Comparison of ENCODE assay signal across 11 mouse cellular contexts in genomic region chr19:53741902-53742301, GRCm38 (mm10).
A peak's percentile ranks its signal among the peaks of the same experiment; 100 is the strongest.
DNase-seq lines count a peak whose midpoint lies in the region; ATAC-seq and TF ChIP-seq lines count a peak whose summit lies in the region.
"Had no signal": no experiment of that assay in that cellular context is flagged by ENCODE, and none has a peak within 500 bp of the region (broad histone marks: within the 10 kb centered on the region; RNA-seq: fewer than 3 reads in every experiment).

No protein-coding gene starts in this region.

- no peaks in the 10 kb centered on the region for H3K36me3 ChIP-seq in liver, adult 2 months (ENCODE audit: control insufficient read depth, insufficient read depth, low read length)
- H3K36me3 ChIP-seq in liver, embryonic 12.5 days: no peaks in the 10 kb centered on the region
- H3K36me3 ChIP-seq in forebrain, embryonic 13.5 days (ENCODE audit: poor library complexity, severe bottlenecking): no peaks in the 10 kb centered on the region
- H3K36me3 ChIP-seq: kidney, embryonic 15.5 days; liver, embryonic 15.5 days had no signal

- ATAC-seq in liver, embryonic 12.5 days: no peak
- ATAC-seq in hematopoietic stem cell, adult 5-6 weeks (replicated peaks in 1 of 2; ENCODE audit: insufficient read depth in 1 of 2, low FRiP score in 2 of 2, low TSS enrichment in 1 of 2, low read depth in 1 of 2, poor library complexity in 2 of 2, severe bottlenecking in 2 of 2): peak; percentile 52 to 58; a peak in 2 of 4 replicates
- ATAC-seq in forebrain, embryonic 13.5 days: no peak

- H3K4me1 ChIP-seq in liver, adult 2 months (ENCODE audit: control insufficient read depth, insufficient read depth, low read length): no peaks in the 10 kb centered on the region
- no peaks in the 10 kb centered on the region for H3K4me1 ChIP-seq in liver, embryonic 12.5 days
- H3K4me1 ChIP-seq in forebrain, embryonic 13.5 days: no peaks in the 10 kb centered on the region
- H3K4me1 ChIP-seq: liver, embryonic 15.5 days had no signal

- WGBS in liver, adult 2 months: 73% methylated on average over 3 of the region's 3 CpGs
- 60% methylated on average over 3 of the region's 3 CpGs for WGBS in liver, embryonic 12.5 days (ENCODE audit: insufficient replicate concordance)
- 70% methylated on average over 3 of the region's 3 CpGs for WGBS in forebrain, embryonic 13.5 days

- no peak overlapping the region for H3K27ac ChIP-seq in liver, adult 2 months (replicated peaks; ENCODE audit: insufficient read depth, low read depth, low read length)
- H3K27ac ChIP-seq in liver, embryonic 12.5 days: no peak overlapping the region
- no peak overlapping the region for H3K27ac ChIP-seq in forebrain, embryonic 13.5 days
- H3K27ac ChIP-seq: kidney, embryonic 15.5 days; liver, embryonic 15.5 days had no signal

- TF ChIP-seq POLR2A in liver, adult 2 months (IDR thresholded peaks at IDR 0.05; ENCODE audit: extremely low read depth, insufficient read depth, low read length): no peak

- H3K4me3 ChIP-seq in liver, adult 2 months (ENCODE audit: insufficient read depth, low read depth, low read length): no peak overlapping the region
- H3K4me3 ChIP-seq in liver, embryonic 12.5 days: no peak overlapping the region
- H3K4me3 ChIP-seq in forebrain, embryonic 13.5 days: no peak overlapping the region
- H3K4me3 ChIP-seq: kidney, embryonic 15.5 days; liver, embryonic 15.5 days had no signal

- no peak overlapping the region for H3K9ac ChIP-seq in liver, adult 2 months (ENCODE audit: low read depth, low read length)
- no peak overlapping the region for H3K9ac ChIP-seq in liver, embryonic 12.5 days
- no peak overlapping the region for H3K9ac ChIP-seq in forebrain, embryonic 13.5 days
- H3K9ac ChIP-seq: kidney, embryonic 15.5 days; liver, embryonic 15.5 days had no signal

- TF ChIP-seq CTCF in liver, adult 2 months (IDR thresholded peaks at IDR 0.05; ENCODE audit: low read depth, low read length): no peak

- H3K4me2 ChIP-seq in liver, embryonic 12.5 days: no peak overlapping the region
- no peak overlapping the region for H3K4me2 ChIP-seq in forebrain, embryonic 13.5 days
- H3K4me2 ChIP-seq: kidney, embryonic 15.5 days; liver, embryonic 15.5 days had no signal

- no peaks in the 10 kb centered on the region for H3K79me2 ChIP-seq in liver, adult 2 months (ENCODE audit: control insufficient read depth, insufficient read depth, low read length)

- no peaks in the 10 kb centered on the region for H3K9me3 ChIP-seq in liver, embryonic 12.5 days (replicated peaks)
- no peaks in the 10 kb centered on the region for H3K9me3 ChIP-seq in forebrain, embryonic 13.5 days (replicated peaks)
- H3K9me3 ChIP-seq: kidney, embryonic 15.5 days; liver, embryonic 15.5 days had no signal

- peak; percentile 63 for DNase-seq in embryo, embryonic 10 days (ENCODE audit: low spot score)
- DNase-seq in embryo, embryonic 9.5 days (ENCODE audit: extremely low spot score): no peak
- DNase-seq in liver, adult 2 months (ENCODE audit: extremely low read depth, low read depth, low spot score): peak; percentile 7
- peak; percentile 71 for DNase-seq in NIH3T3 (ENCODE audit: low read depth)
- DNase-seq in right cerebral cortex, postnatal 4 days: no peak
- DNase-seq: cerebellum, adult 11 months had no signal

- no peaks in the 10 kb centered on the region for H3K27me3 ChIP-seq in liver, adult 2 months (ENCODE audit: control insufficient read depth, insufficient read depth, low read length)
- no peaks in the 10 kb centered on the region for H3K27me3 ChIP-seq in liver, embryonic 12.5 days (replicated peaks)
- no peaks in the 10 kb centered on the region for H3K27me3 ChIP-seq in forebrain, embryonic 13.5 days
- H3K27me3 ChIP-seq: kidney, embryonic 15.5 days; liver, embryonic 15.5 days had no signal

Comparison
In these comparisons a context has a peak if more than half of its experiments do, and no peak if none do; other contexts are left out.
1. DNase-seq: peak in embryo, embryonic 10 days (single experiment), liver, adult 2 months (single experiment) and NIH3T3 (single experiment); none in embryo, embryonic 9.5 days (single experiment) and right cerebral cortex, postnatal 4 days (single experiment).
2. ATAC-seq: peak in hematopoietic stem cell, adult 5-6 weeks (2 of 2); none in liver, embryonic 12.5 days (single experiment) and forebrain, embryonic 13.5 days (single experiment).